Mouse (Mus musculus) hindbrain, embryonic 10.5 days (tissue): ENCODE results near the gene Ric8a. TPM values are rescaled to one million over a fixed set of nuclear protein-coding genes. Genes with fewer than 3 reads are reported as not detected.

ENCODE experiments used
- DNase-seq: peaks from one replicate; pipeline ENCODE4 v3.0.0-alpha.2; 2017; ENCODE audit warnings: low spot score
- H3K27ac ChIP-seq: fragments of 300-500 bp; sonication (generic); 2 replicates; pipeline ENCODE4 v1.5.1; 2016; ENCODE audit warnings: mild to moderate bottlenecking, moderate library complexity
- H3K27me3 ChIP-seq: fragments of 300-500 bp; sonication (generic); 2 replicates; pipeline ENCODE4 v1.6.1; 2016; ENCODE audit warnings: mild to moderate bottlenecking; ENCODE audit not compliant: poor library complexity, insufficient read depth, severe bottlenecking
- H3K36me3 ChIP-seq: fragments of 300-500 bp; sonication (generic); 2 replicates; pipeline ENCODE4 v1.6.1; 2016; ENCODE audit warnings: mild to moderate bottlenecking, moderate library complexity
- H3K4me1 ChIP-seq: fragments of 300-500 bp; sonication (generic); replicated peaks from 2 replicates; pipeline ENCODE4 v1.6.1; 2016; ENCODE audit warnings: mild to moderate bottlenecking
- H3K4me3 ChIP-seq: fragments of 300-500 bp; sonication (generic); 2 replicates; pipeline ENCODE4 v1.5.1; 2016; ENCODE audit warnings: mild to moderate bottlenecking, moderate library complexity
- H3K9me3 ChIP-seq: fragments of 300-500 bp; sonication (generic); 2 replicates; pipeline ENCODE4 v1.6.1; 2016; ENCODE audit warnings: mild to moderate bottlenecking, moderate library complexity
- whole genome bisulfite sequencing: fragments of 180-500 bp; shearing (Covaris S2); methylation state at CpG from one replicate; pipeline ENCODE4 v1.1.7; 2016; 5-methylcytosine and 5-hydroxymethylcytosine counted together
- polyA plus RNA-seq: library from polyadenylated mRNA; unstranded; fragments of >200 nt; fragmentation: Nextera tagmentation; extraction: Ambion mirVana; gene quantifications from 2 replicates; pipeline ENCODE4 v1.2.1, GENCODE M21; 2016

Gene Ric8a
- polyA plus RNA-seq, 1 experiment from 2014 or later = 81.7 TPM

- Histone ChIP-seq H3K9me3 (no peaks in the 10 kb centered on the region), H3K27ac (no peak overlapping the region), H3K4me1 (peaks cover 20% of the 10 kb centered on the region), H3K36me3 (no peaks in the 10 kb centered on the region), H3K27me3 (0 out of 2 replicates have a peak, but pooled peaks cover 3% of the 10 kb centered on the region), H3K4me3 (no peak overlapping the region)
- DNase-seq = no peak
- WGBS = 88% methylated on average over 2 of the region's 2 CpGs
Measured at GRCm38 (mm10) chr7:140905642-140906081, 48.9 kb downstream of the Ric8a start.

DNA sequence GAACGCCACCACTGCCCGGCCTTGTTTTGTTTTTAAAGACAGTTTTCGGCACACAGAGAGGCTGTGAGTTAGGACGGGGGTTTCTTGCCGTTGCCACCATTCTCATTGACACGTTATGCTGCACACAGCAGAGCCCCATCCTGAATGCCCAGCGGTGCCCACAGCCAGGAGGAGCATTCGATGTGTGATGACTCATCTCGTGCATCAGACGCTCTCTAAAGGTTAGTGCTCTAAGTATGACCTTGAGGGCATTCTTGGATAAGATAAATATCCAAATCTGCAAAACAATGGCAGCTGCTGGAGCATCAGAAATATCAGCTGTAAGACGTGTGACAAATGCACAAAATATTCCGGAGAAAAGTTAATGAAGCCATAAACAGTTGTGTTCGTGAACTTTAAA lies 50.4 kb downstream of the Ric8a start:
- H3K27me3 ChIP-seq = 0 out of 2 replicates have a peak, but pooled peaks cover 3% of the 10 kb centered on the region
- no peaks in the 10 kb centered on the region for H3K36me3 ChIP-seq
- H3K4me1 ChIP-seq = peaks cover 16% of the 10 kb centered on the region
- WGBS = 88% methylated on average over 13 of the region's 13 CpGs
- no peak overlapping the region for H3K27ac ChIP-seq
- H3K4me3 ChIP-seq = no peak overlapping the region
- DNase-seq = no peak
- H3K9me3 ChIP-seq = no peaks in the 10 kb centered on the region

GRCm38 (mm10) chr7:140907697-140908096 lies 50.9 kb downstream of the Ric8a start:
- Histone ChIP-seq H3K9me3 (no peaks in the 10 kb centered on the region), H3K27ac (no peak overlapping the region), H3K27me3 (0 out of 2 replicates have a peak, but pooled peaks cover 3% of the 10 kb centered on the region), H3K4me1 (peaks cover 13% of the 10 kb centered on the region), H3K4me3 (no peak overlapping the region), H3K36me3 (no peaks in the 10 kb centered on the region)
- no peak for DNase-seq
- 84% methylated on average over 7 of the region's 7 CpGs for WGBS

- Histone ChIP-seq H3K36me3 (no peaks in the 10 kb centered on the region), H3K27me3 (0 out of 2 replicates have a peak, but pooled peaks cover 3% of the 10 kb centered on the region), H3K4me1 (peaks cover 9% of the 10 kb centered on the region), H3K27ac (no peak overlapping the region), H3K4me3 (peak overlapping the region; percentile 56; the same call in 1 of the 2 replicates), H3K9me3 (no peaks in the 10 kb centered on the region)
- no peak for DNase-seq
- 45% methylated on average over 7 of the region's 7 CpGs for WGBS
Measured at GRCm38 (mm10) chr7:140908181-140908580, 51.4 kb downstream of the Ric8a start.

DNA sequence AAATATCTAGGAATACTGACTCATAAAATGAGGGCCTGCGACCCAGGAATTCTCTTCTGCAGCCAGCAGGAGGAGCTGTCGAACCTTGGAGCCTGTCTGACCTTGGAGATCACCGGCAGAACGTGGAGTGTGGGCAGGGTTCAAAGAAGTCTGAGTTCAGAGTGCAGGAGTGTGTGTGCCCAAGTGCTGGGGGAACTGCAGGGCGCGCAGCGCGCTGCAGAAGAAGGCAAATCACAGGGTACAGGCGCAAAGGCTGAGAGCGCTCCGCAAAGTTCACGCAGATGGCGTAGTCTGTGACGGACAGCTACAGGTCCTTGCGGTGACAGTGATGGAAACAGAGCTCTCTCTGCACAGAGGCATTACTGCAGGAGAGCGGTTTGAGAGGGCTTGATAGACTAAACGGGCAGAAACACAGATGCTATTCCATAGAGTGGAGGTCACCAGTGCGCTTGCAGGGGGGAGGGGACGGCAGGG lies 51.9 kb downstream of the Ric8a start:
- no peaks in the 10 kb centered on the region for H3K9me3 ChIP-seq
- H3K27ac ChIP-seq = no peak overlapping the region
- H3K27me3 ChIP-seq = 0 out of 2 replicates have a peak, but pooled peaks cover 3% of the 10 kb centered on the region
- DNase-seq = peak; percentile 85
- H3K4me3 ChIP-seq = peak overlapping the region; percentile 56
- no peaks in the 10 kb centered on the region for H3K36me3 ChIP-seq
- 1% methylated on average over 19 of the region's 19 CpGs for WGBS
- peaks cover 8% of the 10 kb centered on the region for H3K4me1 ChIP-seq

GRCm38 (mm10) chr7:140912293-140912692 lies 55.5 kb downstream of the Ric8a start:
- Histone ChIP-seq H3K4me3 (no peak overlapping the region), H3K27ac (no peak overlapping the region), H3K27me3 (no peaks in the 10 kb centered on the region), H3K36me3 (no peaks in the 10 kb centered on the region), H3K9me3 (no peaks in the 10 kb centered on the region), H3K4me1 (peaks cover 8% of the 10 kb centered on the region)
- 73% methylated on average over 3 of the region's 3 CpGs for WGBS
- no peak for DNase-seq

DNA sequence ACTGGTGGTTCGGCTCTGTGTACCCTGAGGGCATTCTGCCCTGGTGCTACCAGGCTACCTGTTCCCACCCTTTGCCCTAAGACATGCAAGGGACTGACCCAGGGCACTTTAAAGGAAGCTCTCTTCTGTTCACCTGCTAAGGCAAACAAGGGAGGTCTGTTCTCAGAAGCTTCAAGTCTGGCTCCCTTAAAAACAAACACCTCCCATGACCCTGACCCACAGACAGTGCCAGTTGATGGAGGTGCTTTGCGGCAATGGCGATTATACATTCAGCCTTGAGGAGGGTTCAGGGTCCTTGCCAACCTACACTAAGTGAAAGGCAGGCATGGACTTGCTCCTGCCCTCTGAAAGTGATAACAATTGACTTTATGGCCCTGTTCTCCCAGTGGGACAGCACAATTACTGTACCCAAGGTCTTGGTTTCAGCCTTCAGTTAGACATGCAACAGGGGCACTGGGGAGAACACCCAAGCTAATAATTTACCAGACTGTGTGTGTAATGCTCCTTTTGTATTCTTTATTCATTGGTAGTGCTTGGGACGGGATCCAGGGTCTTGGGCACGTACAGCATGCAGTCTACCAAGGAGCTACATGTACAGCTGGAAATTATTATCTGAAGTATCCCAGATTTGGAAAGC lies 56.2 kb downstream of the Ric8a start:
- Histone ChIP-seq H3K4me3 (no peak overlapping the region), H3K27me3 (peaks cover 5% of the 10 kb centered on the region; the same call in 1 of the 2 replicates), H3K36me3 (no peaks in the 10 kb centered on the region), H3K27ac (no peak overlapping the region), H3K9me3 (no peaks in the 10 kb centered on the region), H3K4me1 (peaks cover 8% of the 10 kb centered on the region)
- WGBS = 82% methylated on average over 5 of the region's 5 CpGs
- DNase-seq = no peak

Other genes starting within 250 kb of the Ric8a start
- not detected in 2 replicates for gene Olfr61, start 228.0 kb upstream of the Ric8a start, polyA plus RNA-seq
- not detected in 2 replicates for gene Olfr53, start 210.5 kb upstream of the Ric8a start, polyA plus RNA-seq
- gene Olfr539, start 197.0 kb upstream of the Ric8a start, polyA plus RNA-seq = 0.01 TPM in 1 of 2 replicates, not detected in the other
- gene Olfr45, start 175.0 kb upstream of the Ric8a start, polyA plus RNA-seq = not detected in 2 replicates
- not detected in 2 replicates for gene Olfr541, start 159.7 kb upstream of the Ric8a start, polyA plus RNA-seq
- not detected in 2 replicates for gene Cyp2e1, start 93.2 kb upstream of the Ric8a start, polyA plus RNA-seq
- gene Syce1, start 69.1 kb upstream of the Ric8a start, polyA plus RNA-seq = 0.27 TPM in 1 of 2 replicates, not detected in the other
- 3.5 and 5.1 TPM in 2 replicates for gene Zfp941, start 34.8 kb upstream of the Ric8a start, polyA plus RNA-seq
- gene Urah, start 21.9 kb upstream of the Ric8a start, polyA plus RNA-seq = 0.71 and 0.97 TPM in 2 replicates
- gene Scgb1c1, start 11.4 kb upstream of the Ric8a start, polyA plus RNA-seq = not detected in 2 replicates
- not detected in 2 replicates for gene Odf3, start 9.2 kb upstream of the Ric8a start, polyA plus RNA-seq
- not detected in 2 replicates for gene Gm45785, start 626 bp upstream of the Ric8a start, polyA plus RNA-seq
- gene Bet1l, start 620 bp downstream of the Ric8a start, polyA plus RNA-seq = 20.9 and 28.8 TPM in 2 replicates
- gene Psmd13, start 25.0 kb downstream of the Ric8a start, polyA plus RNA-seq = 325 and 344 TPM in 2 replicates
- 27.3 and 28.3 TPM in 2 replicates for gene Sirt3, start 25.4 kb downstream of the Ric8a start, polyA plus RNA-seq
- gene Cox8b, start 43.5 kb downstream of the Ric8a start, polyA plus RNA-seq = not detected in 2 replicates
- 0.21 TPM in 1 of 2 replicates, not detected in the other for gene Nlrp6, start 63.9 kb downstream of the Ric8a start, polyA plus RNA-seq
- gene Pgghg, start 84.4 kb downstream of the Ric8a start, polyA plus RNA-seq = 16.8 and 17.0 TPM in 2 replicates
- gene Ifitm5, start 93.3 kb downstream of the Ric8a start, polyA plus RNA-seq = 1.3 and 2.7 TPM in 2 replicates
- 0.35 and 0.80 TPM in 2 replicates for gene Gm45717, start 99.0 kb downstream of the Ric8a start, polyA plus RNA-seq
- 388 and 494 TPM in 2 replicates for gene Ifitm2, start 99.0 kb downstream of the Ric8a start, polyA plus RNA-seq
- gene Ifitm1, start 110.3 kb downstream of the Ric8a start, polyA plus RNA-seq = 5.1 and 6.9 TPM in 2 replicates
- gene Ifitm3, start 153.8 kb downstream of the Ric8a start, polyA plus RNA-seq = 21.0 and 23.9 TPM in 2 replicates
- gene Ifitm6, start 161.0 kb downstream of the Ric8a start, polyA plus RNA-seq = not detected in 2 replicates
- gene Gm17387, start 172.2 kb downstream of the Ric8a start, polyA plus RNA-seq = not detected in 2 replicates
- 26.4 and 35.1 TPM in 2 replicates for gene B4galnt4, start 204.1 kb downstream of the Ric8a start, polyA plus RNA-seq
- gene Pkp3, start 221.3 kb downstream of the Ric8a start, polyA plus RNA-seq = 5.1 and 5.2 TPM in 2 replicates
- 1.9 and 2.7 TPM in 2 replicates for gene Sigirr, start 243.6 kb downstream of the Ric8a start, polyA plus RNA-seq